Mouse (Mus musculus) thymus, postnatal 4 days (tissue): Measurements from ENCODE around the gene Cdh13.
A peak's percentile ranks its signal among the peaks of the same experiment; 100 is the strongest.

Experiments used
- DNase-seq: peaks from one replicate; pipeline ENCODE4 v3.0.0; 2021

Cdh13 gene

GRCm38 (mm10) chr8:118283600-118284111 is at the start of gene Cdh13:
Cdh13 (plus strand) TSS chr8:118283733.
- DNase-seq: no peak

GRCm38 (mm10) chr8:118235626-118236025 is 47.9 kb upstream of the Cdh13 start:
- no peak for DNase-seq

- DNase-seq: no peak
These were observed 46.3 kb upstream of the Cdh13 start for GRCm38 (mm10) chr8:118237150-118237620.

GRCm38 (mm10) chr8:118238156-118238555 is 45.4 kb upstream of the Cdh13 start:
- DNase-seq: no peak

- no peak for DNase-seq
These were observed 44.3 kb upstream of the Cdh13 start for GRCm38 (mm10) chr8:118239186-118239585.

GRCm38 (mm10) chr8:118249319-118249718 is 34.2 kb upstream of the Cdh13 start:
- DNase-seq: no peak

- DNase-seq: no peak
These were observed 33.6 kb upstream of the Cdh13 start for GRCm38 (mm10) chr8:118249923-118250322.

GRCm38 (mm10) chr8:118263117-118263516 is 20.4 kb upstream of the Cdh13 start:
- DNase-seq: no peak

GRCm38 (mm10) chr8:118270751-118271402 is 12.7 kb upstream of the Cdh13 start:
- no peak for DNase-seq

- no peak for DNase-seq
These were observed 11.0 kb upstream of the Cdh13 start for GRCm38 (mm10) chr8:118272493-118272892.

- DNase-seq: no peak
These were observed 9.3 kb upstream of the Cdh13 start for GRCm38 (mm10) chr8:118274243-118274642.

- peak; percentile 64 for DNase-seq
These were observed 8.8 kb upstream of the Cdh13 start for GRCm38 (mm10) chr8:118274688-118275087.

GRCm38 (mm10) chr8:118284112-118285029 is 838 bp downstream of the Cdh13 start:
- peak; percentile 37 for DNase-seq

GRCm38 (mm10) chr8:118285596-118286281 is 2.2 kb downstream of the Cdh13 start:
- DNase-seq: no peak

GRCm38 (mm10) chr8:118286282-118287180 is 3.0 kb downstream of the Cdh13 start:
- DNase-seq: no peak

GRCm38 (mm10) chr8:118287496-118287895 is 4.0 kb downstream of the Cdh13 start:
- DNase-seq: no peak

GRCm38 (mm10) chr8:118288259-118288952 is 4.9 kb downstream of the Cdh13 start:
- DNase-seq: no peak

- no peak for DNase-seq
These were observed 5.6 kb downstream of the Cdh13 start for GRCm38 (mm10) chr8:118289091-118289490.

GRCm38 (mm10) chr8:118289525-118289924 is 6.0 kb downstream of the Cdh13 start:
- peak; percentile 31 for DNase-seq

- DNase-seq: no peak
These were observed 6.7 kb downstream of the Cdh13 start for GRCm38 (mm10) chr8:118290266-118290665.

GRCm38 (mm10) chr8:118296477-118296876 is 12.9 kb downstream of the Cdh13 start:
- DNase-seq: no peak
